Mouse (Mus musculus) embryonic fibroblast, embryonic 13.5 days (primary cell): ENCODE measurements at regions not wholly inside any gene's neighbourhood (a gene's known extent, or its start where the extent isn't known, plus 50 kb on each side); places are given as distances from the start of the nearest gene placed in this dataset.

Experiments used
- H3K27ac ChIP-seq: 2 replicates; pipeline ENCODE4 v1.5.1; 2012; ENCODE audit warnings: low read length, control low read depth, inconsistent platforms; ENCODE audit not compliant: insufficient read depth
- H3K4me1 ChIP-seq: 2 replicates; pipeline ENCODE4 v1.6.1; 2011; ENCODE audit warnings: low read length; ENCODE audit not compliant: control insufficient read depth, insufficient read depth
- H3K4me3 ChIP-seq: 2 replicates; pipeline ENCODE4 v1.5.1; 2011; ENCODE audit warnings: mild to moderate bottlenecking, control low read depth, low read length; ENCODE audit not compliant: insufficient read depth
- CTCF ChIP-seq: IDR thresholded peaks from 2 replicates; pipeline ENCODE4 v1.5.1; 2011; ENCODE audit warnings: mild to moderate bottlenecking, control low read depth, low read length, moderate library complexity, borderline replicate concordance; ENCODE audit not compliant: insufficient read depth
- POLR2A ChIP-seq: IDR thresholded peaks from 2 replicates; pipeline ENCODE4 v1.6.1; 2011; ENCODE audit warnings: low read depth, mild to moderate bottlenecking, control low read depth, low read length, moderate library complexity

GRCm38 (mm10) chr1:90668787-90669186 lies 66.0 kb downstream of the Cops8 start:
- Histone ChIP-seq H3K4me1 (peaks cover 7% of the 10 kb centered on the region; the same call in 1 of the 2 replicates), H3K4me3 (no peak overlapping the region)
- TF ChIP-seq POLR2A = no peak
- no peak for TF ChIP-seq CTCF

GRCm38 (mm10) chr1:90669237-90669636 lies 66.5 kb downstream of the Cops8 start:
- Histone ChIP-seq H3K4me3 (no peak overlapping the region), H3K4me1 (peaks cover 7% of the 10 kb centered on the region; the same call in 1 of the 2 replicates), H3K27ac (peak overlapping the region; percentile 57)
- TF ChIP-seq CTCF (no peak), POLR2A (no peak)

More at GRCm38 (mm10) chr1:90668787-90669186, 66.0 kb downstream of the Cops8 start:
- peak overlapping the region; percentile 57 for H3K27ac ChIP-seq

GRCm38 (mm10) chr1:90670346-90670745 lies 67.6 kb downstream of the Cops8 start:
- Histone ChIP-seq H3K4me3 (no peak overlapping the region), H3K27ac (no peak overlapping the region), H3K4me1 (peaks cover 7% of the 10 kb centered on the region; the same call in 1 of the 2 replicates)
- TF ChIP-seq CTCF (no peak), POLR2A (no peak)

- Histone ChIP-seq H3K4me1 (peaks cover 11% of the 10 kb centered on the region; the same call in 1 of the 2 replicates), H3K27ac (no peak overlapping the region), H3K4me3 (no peak overlapping the region)
- TF ChIP-seq POLR2A (no peak), CTCF (no peak)
Observed at GRCm38 (mm10) chr1:90673751-90674150, 71.0 kb downstream of the Cops8 start.

- Histone ChIP-seq H3K4me3 (no peak overlapping the region), H3K27ac (peak overlapping the region; percentile 65), H3K4me1 (peaks cover 7% of the 10 kb centered on the region; the same call in 1 of the 2 replicates)
- TF ChIP-seq CTCF = no peak
- TF ChIP-seq POLR2A = no peak
Observed at GRCm38 (mm10) chr1:90676192-90677006, 73.6 kb downstream of the Cops8 start.

- Histone ChIP-seq H3K4me1 (peaks cover 7% of the 10 kb centered on the region; the same call in 1 of the 2 replicates), H3K4me3 (no peak overlapping the region), H3K27ac (peak overlapping the region; percentile 65)
- no peak for TF ChIP-seq CTCF
- no peak for TF ChIP-seq POLR2A
Observed at GRCm38 (mm10) chr1:90677188-90677587, 74.4 kb downstream of the Cops8 start.

- H3K4me3 ChIP-seq = no peak overlapping the region
- TF ChIP-seq CTCF = no peak
- peaks cover 7% of the 10 kb centered on the region; the same call in 1 of the 2 replicates for H3K4me1 ChIP-seq
- H3K27ac ChIP-seq = peak overlapping the region; percentile 65
Observed at GRCm38 (mm10) chr1:90677651-90678201, 74.9 kb downstream of the Cops8 start.

- TF ChIP-seq POLR2A (no peak), CTCF (no peak)
- no peak overlapping the region for H3K4me3 ChIP-seq
- H3K27ac ChIP-seq = peak overlapping the region; percentile 65
- H3K4me1 ChIP-seq = peaks cover 7% of the 10 kb centered on the region; the same call in 1 of the 2 replicates
Observed at GRCm38 (mm10) chr1:90678416-90678815, 75.6 kb downstream of the Cops8 start.

- Histone ChIP-seq H3K27ac (no peak overlapping the region), H3K4me3 (no peak overlapping the region), H3K4me1 (peaks cover 9% of the 10 kb centered on the region)
- no peak for TF ChIP-seq POLR2A
- TF ChIP-seq CTCF = no peak
Observed at GRCm38 (mm10) chr1:90688086-90688485, 85.3 kb downstream of the Cops8 start.

GRCm38 (mm10) chr1:90690591-90691116 lies 87.9 kb downstream of the Cops8 start:
- Histone ChIP-seq H3K4me3 (no peak overlapping the region), H3K4me1 (peaks cover 13% of the 10 kb centered on the region), H3K27ac (peak overlapping the region; percentile 55)
- no peak for TF ChIP-seq POLR2A
- no peak for TF ChIP-seq CTCF
